Mouse (Mus musculus): ENCODE results near the gene Anks1. TPM values are rescaled to one million over a fixed set of nuclear protein-coding genes. Genes with fewer than 3 reads are reported as not detected.

Gene Anks1
- polyA plus RNA-seq, 1 experiment from 2014 or later, result 8.5 TPM

DNA sequence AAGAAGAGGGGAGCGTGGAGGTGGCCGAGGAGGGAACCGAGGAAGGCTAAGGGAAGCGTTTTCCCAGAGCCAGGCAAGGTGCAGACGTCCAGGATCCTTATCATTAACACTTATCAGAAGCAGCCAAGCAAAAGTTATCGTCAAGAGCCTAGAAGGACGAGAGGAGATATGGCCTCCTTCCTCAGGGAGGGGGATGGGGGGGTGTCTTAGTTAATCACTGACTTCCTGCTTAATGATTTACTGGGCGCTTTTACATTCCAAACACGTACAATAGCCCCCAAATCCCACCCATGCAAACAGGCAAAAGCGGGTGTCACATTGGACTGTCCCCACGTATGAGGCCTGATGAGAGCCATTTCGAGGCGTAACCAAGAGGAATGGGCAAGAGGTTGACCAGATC, 173.8 kb downstream of the Anks1 start:
- Histone ChIP-seq H3K9me3 (replicated peaks) (no peaks in the 10 kb centered on the region), H3K4me1 (replicated peaks) (peaks cover 24% of the 10 kb centered on the region), H3K36me3 (no peaks in the 10 kb centered on the region), H3K9ac (no peak overlapping the region), H3K27me3 (peaks cover 6% of the 10 kb centered on the region; the same call in 1 of the 2 replicates), H3K27ac (no peak overlapping the region), H3K4me2 (no peak overlapping the region), H3K4me3 (no peak overlapping the region)
- WGBS, result 43% methylated on average over 13 of the region's 13 CpGs
- ATAC-seq (replicated peaks; ENCODE audit: insufficient number of reproducible peaks, insufficient read depth, low FRiP score, low read depth), result no peak

GRCm38 (mm10) chr17:28084395-28084905, 175.3 kb downstream of the Anks1 start:
- Histone ChIP-seq H3K36me3 (no peaks in the 10 kb centered on the region), H3K27ac (no peak overlapping the region), H3K9ac (no peak overlapping the region), H3K27me3 (peaks cover 6% of the 10 kb centered on the region; the same call in 1 of the 2 replicates), H3K4me2 (no peak overlapping the region), H3K9me3 (replicated peaks) (no peaks in the 10 kb centered on the region), H3K4me1 (replicated peaks) (peaks cover 25% of the 10 kb centered on the region), H3K4me3 (no peak overlapping the region)
- no peak for ATAC-seq (replicated peaks; ENCODE audit: insufficient number of reproducible peaks, insufficient read depth, low FRiP score, low read depth)
- 32% methylated on average over 22 of the region's 22 CpGs for WGBS

DNA sequence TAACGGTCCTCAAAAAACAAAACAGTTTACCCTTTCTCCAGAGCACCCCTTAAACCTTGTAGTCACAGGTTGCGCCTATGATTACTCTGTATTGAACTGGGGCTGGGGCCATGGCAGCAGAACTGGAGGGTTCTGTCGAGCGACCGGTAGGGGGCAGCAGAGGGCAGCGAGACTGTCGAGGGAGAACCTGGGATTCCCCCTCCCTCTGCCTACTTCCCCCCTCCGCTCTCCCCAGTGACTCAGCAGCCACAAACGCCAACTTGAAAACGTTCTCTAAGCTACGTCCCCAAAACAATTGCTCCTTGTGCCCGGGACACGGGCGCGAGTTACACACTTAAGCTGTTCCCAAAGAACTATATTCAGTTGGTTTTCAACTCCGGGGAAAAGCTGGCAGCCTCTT, 175.9 kb downstream of the Anks1 start:
- Histone ChIP-seq H3K9me3 (replicated peaks) (no peaks in the 10 kb centered on the region), H3K4me3 (peak overlapping the region; percentile 15; the same call in 1 of the 2 replicates), H3K4me1 (replicated peaks) (peaks cover 21% of the 10 kb centered on the region), H3K27me3 (peaks cover 6% of the 10 kb centered on the region; the same call in 1 of the 2 replicates), H3K36me3 (no peaks in the 10 kb centered on the region), H3K4me2 (peak overlapping the region; percentile 47), H3K27ac (no peak overlapping the region), H3K9ac (no peak overlapping the region)
- under 1% methylated on average over 16 of the region's 16 CpGs for WGBS
- ATAC-seq (replicated peaks; ENCODE audit: insufficient number of reproducible peaks, insufficient read depth, low FRiP score, low read depth), result peak; percentile 65; the same call in 1 of the 2 replicates

GRCm38 (mm10) chr17:28087430-28087829, 178.3 kb downstream of the Anks1 start:
- Histone ChIP-seq H3K4me2 (no peak overlapping the region), H3K9me3 (replicated peaks) (no peaks in the 10 kb centered on the region), H3K9ac (no peak overlapping the region), H3K4me3 (no peak overlapping the region), H3K27ac (peak overlapping the region; percentile 35; the same call in 1 of the 2 replicates), H3K27me3 (0 out of 2 replicates have a peak, but pooled peaks cover 3% of the 10 kb centered on the region), H3K4me1 (replicated peaks) (peaks cover 14% of the 10 kb centered on the region), H3K36me3 (no peaks in the 10 kb centered on the region)
- 13% methylated on average over 5 of the region's 5 CpGs for WGBS
- no peak; the same call in 1 of the 2 replicates for ATAC-seq (replicated peaks; ENCODE audit: insufficient number of reproducible peaks, insufficient read depth, low FRiP score, low read depth)

- Histone ChIP-seq H3K36me3 (no peaks in the 10 kb centered on the region), H3K27ac (no peak overlapping the region)
- WGBS, result 89% methylated on average over 6 of the region's 6 CpGs
Measured at GRCm38 (mm10) chr17:28088718-28089117, 179.6 kb downstream of the Anks1 start.

DNA sequence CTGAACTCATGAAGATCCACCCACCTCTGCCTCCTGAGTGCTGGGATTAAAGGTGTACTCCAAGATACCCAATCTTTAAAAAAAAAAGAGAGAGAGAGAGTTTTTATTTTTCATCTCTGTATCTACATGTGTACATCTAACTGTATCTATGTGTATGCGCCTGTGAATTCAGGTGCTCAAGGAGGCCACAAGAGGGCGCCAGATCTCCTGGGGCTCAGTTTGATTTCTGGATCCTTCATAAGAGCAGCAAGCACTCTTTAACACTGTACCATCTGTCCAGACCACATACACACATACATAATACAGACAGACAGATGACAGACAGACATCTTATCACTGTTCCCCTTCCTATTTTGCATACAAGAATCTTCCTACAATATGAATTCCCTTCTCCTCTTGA, 183.2 kb downstream of the Anks1 start:
- Histone ChIP-seq H3K9ac (no peak overlapping the region), H3K27me3 (no peaks in the 10 kb centered on the region), H3K9me3 (replicated peaks) (peaks cover 3% of the 10 kb centered on the region; the same call in 1 of the 2 replicates), H3K4me2 (no peak overlapping the region), H3K4me1 (replicated peaks) (peaks cover 8% of the 10 kb centered on the region), H3K36me3 (no peaks in the 10 kb centered on the region), H3K4me3 (no peak overlapping the region), H3K27ac (no peak overlapping the region)
- WGBS, result 88% methylated on average over 2 of the region's 2 CpGs
- no peak for ATAC-seq (replicated peaks; ENCODE audit: insufficient number of reproducible peaks, insufficient read depth, low FRiP score, low read depth)

More at GRCm38 (mm10) chr17:28088718-28089117, 179.6 kb downstream of the Anks1 start:
- Histone ChIP-seq H3K9me3 (replicated peaks) (no peaks in the 10 kb centered on the region), H3K4me1 (replicated peaks) (peaks cover 14% of the 10 kb centered on the region), H3K9ac (no peak overlapping the region), H3K4me2 (no peak overlapping the region), H3K27me3 (no peaks in the 10 kb centered on the region), H3K4me3 (no peak overlapping the region)
- no peak for ATAC-seq (replicated peaks; ENCODE audit: insufficient number of reproducible peaks, insufficient read depth, low FRiP score, low read depth)

DNA sequence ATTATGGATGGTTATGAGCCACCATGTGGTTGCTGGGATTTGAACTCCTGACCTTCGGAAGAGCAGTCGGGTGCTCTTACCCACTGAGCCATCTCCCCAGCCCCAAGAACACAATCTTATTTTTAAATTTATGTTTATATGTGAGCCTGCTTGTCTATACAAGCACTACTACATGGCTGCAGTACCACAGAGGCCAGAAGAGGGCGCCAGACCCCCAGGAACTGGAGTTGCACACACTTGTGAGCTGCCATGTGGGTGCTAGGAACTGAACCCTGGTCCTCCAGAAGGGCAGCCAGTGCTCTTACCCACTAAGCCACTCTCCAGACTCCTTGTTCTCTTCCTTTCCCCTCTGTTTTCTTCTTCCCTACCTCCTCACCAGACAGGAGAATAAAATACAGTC, 184.7 kb downstream of the Anks1 start:
- H3K4me3 ChIP-seq, result no peak overlapping the region
- no peak overlapping the region for H3K9ac ChIP-seq

GRCm38 (mm10) chr17:28096418-28096817, 187.3 kb downstream of the Anks1 start:
- ATAC-seq (replicated peaks; ENCODE audit: insufficient number of reproducible peaks, insufficient read depth, low FRiP score, low read depth), result no peak
- Histone ChIP-seq H3K9me3 (replicated peaks) (peaks cover 3% of the 10 kb centered on the region; the same call in 1 of the 2 replicates), H3K36me3 (no peaks in the 10 kb centered on the region), H3K27ac (no peak overlapping the region), H3K4me2 (no peak overlapping the region), H3K4me1 (replicated peaks) (no peaks in the 10 kb centered on the region), H3K9ac (no peak overlapping the region), H3K4me3 (no peak overlapping the region), H3K27me3 (no peaks in the 10 kb centered on the region)
- 75% methylated on average over 10 of the region's 10 CpGs for WGBS

More for the DNA sequence above, 184.7 kb downstream of the Anks1 start:
- Histone ChIP-seq H3K4me1 (replicated peaks) (no peaks in the 10 kb centered on the region), H3K27me3 (no peaks in the 10 kb centered on the region), H3K36me3 (no peaks in the 10 kb centered on the region), H3K27ac (no peak overlapping the region), H3K4me2 (no peak overlapping the region), H3K9me3 (replicated peaks) (peaks cover 3% of the 10 kb centered on the region; the same call in 1 of the 2 replicates)
- no peak for ATAC-seq (replicated peaks; ENCODE audit: insufficient number of reproducible peaks, insufficient read depth, low FRiP score, low read depth)
- WGBS, result 74% methylated on average over 3 of the region's 3 CpGs

GRCm38 (mm10) chr17:28097308-28097707, 188.2 kb downstream of the Anks1 start:
- no peaks in the 10 kb centered on the region for H3K27me3 ChIP-seq
- WGBS, result 85% methylated on average over 13 of the region's 13 CpGs
- H3K9ac ChIP-seq, result no peak overlapping the region
- no peaks in the 10 kb centered on the region for H3K4me1 ChIP-seq (replicated peaks)
- no peak for ATAC-seq (replicated peaks; ENCODE audit: insufficient number of reproducible peaks, insufficient read depth, low FRiP score, low read depth)
- peaks cover 3% of the 10 kb centered on the region; the same call in 1 of the 2 replicates for H3K9me3 ChIP-seq (replicated peaks)
- H3K36me3 ChIP-seq, result no peaks in the 10 kb centered on the region
- H3K27ac ChIP-seq, result no peak overlapping the region
- no peak overlapping the region for H3K4me3 ChIP-seq
- H3K4me2 ChIP-seq, result no peak overlapping the region

DNA sequence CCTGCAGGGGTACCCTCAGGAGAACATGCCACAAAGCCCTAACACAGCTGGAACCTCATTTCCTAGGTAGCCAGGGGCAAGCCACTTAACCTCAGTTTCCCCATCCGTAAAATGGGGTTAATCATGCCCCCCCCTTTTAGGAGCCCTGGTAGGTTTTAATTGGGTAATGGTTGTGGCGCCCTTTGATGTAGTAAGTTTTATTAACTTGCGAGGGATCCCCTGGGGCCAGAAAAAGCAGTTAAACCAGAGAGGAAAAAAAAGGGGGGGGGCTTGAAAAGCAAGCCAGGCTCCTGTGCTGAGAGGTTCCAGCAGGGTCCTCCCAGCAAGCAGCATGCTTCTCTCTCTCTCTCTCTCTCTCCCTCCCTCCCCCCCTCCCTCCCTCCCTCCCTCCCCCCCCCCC, 190.0 kb downstream of the Anks1 start:
- 54% methylated on average over 3 of the region's 3 CpGs for WGBS
- no peak overlapping the region for H3K27ac ChIP-seq

DNA sequence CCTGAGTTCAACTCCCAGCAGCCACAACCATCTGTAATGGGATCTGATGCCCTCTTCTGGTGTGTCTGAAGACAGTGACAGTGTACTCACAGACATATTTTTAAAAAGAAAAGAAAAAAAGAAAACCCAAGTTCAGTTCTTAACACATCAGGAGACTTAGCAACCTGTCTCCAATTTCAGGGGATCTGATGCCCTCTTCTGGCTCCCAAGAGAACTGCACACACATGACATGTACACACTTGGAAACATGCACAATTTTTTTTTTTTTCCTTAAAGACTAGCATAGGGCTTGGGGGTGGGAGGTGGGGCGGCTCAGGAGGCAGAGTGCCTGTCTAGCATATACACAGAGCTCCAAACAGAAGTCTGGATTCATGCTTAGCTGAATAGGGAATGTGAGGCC, 191.6 kb downstream of the Anks1 start:
- Histone ChIP-seq H3K9me3 (replicated peaks) (no peaks in the 10 kb centered on the region), H3K27ac (no peak overlapping the region), H3K4me1 (replicated peaks) (no peaks in the 10 kb centered on the region), H3K4me3 (no peak overlapping the region), H3K27me3 (no peaks in the 10 kb centered on the region), H3K4me2 (no peak overlapping the region), H3K36me3 (no peaks in the 10 kb centered on the region), H3K9ac (no peak overlapping the region)
- ATAC-seq (replicated peaks; ENCODE audit: insufficient number of reproducible peaks, insufficient read depth, low FRiP score, low read depth), result no peak
- WGBS, result 68% methylated on average over 1 of the region's 1 CpGs

More for the DNA sequence above, 190.0 kb downstream of the Anks1 start:
- Histone ChIP-seq H3K4me1 (replicated peaks) (no peaks in the 10 kb centered on the region), H3K4me2 (no peak overlapping the region), H3K27me3 (no peaks in the 10 kb centered on the region), H3K9ac (no peak overlapping the region), H3K9me3 (replicated peaks) (no peaks in the 10 kb centered on the region), H3K36me3 (no peaks in the 10 kb centered on the region), H3K4me3 (no peak overlapping the region)
- no peak for ATAC-seq (replicated peaks; ENCODE audit: insufficient number of reproducible peaks, insufficient read depth, low FRiP score, low read depth)

DNA sequence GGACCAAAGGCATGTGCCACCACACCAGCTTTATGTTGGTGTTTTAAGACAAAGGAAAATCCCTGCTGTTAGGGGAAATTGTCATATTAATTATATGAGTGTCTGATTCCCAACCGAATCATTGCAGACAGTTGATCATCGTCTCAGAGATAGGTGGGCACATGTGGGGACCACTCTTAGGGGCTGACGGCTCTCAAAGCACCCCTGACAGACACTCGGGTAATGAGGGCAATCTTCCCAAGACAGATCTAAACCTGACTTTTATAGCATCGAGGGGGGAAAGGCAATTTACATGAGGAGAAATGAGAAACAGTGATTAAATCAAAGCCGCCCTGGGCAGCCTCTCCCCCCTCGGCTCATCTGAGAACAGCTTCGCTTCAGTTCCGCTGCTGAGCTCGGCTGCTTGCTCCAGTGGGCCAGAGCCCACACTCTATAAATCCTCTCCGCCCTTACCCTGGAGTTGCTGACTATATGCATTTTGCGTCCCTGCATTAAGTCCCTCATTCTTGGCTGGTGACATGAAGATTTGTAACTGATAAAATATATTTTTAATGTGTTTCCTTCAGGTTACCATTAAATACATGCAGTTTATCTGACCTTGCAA, 192.3 kb downstream of the Anks1 start:
- Histone ChIP-seq H3K27me3 (no peaks in the 10 kb centered on the region), H3K4me1 (replicated peaks) (no peaks in the 10 kb centered on the region), H3K9me3 (replicated peaks) (no peaks in the 10 kb centered on the region), H3K27ac (no peak overlapping the region), H3K4me2 (no peak overlapping the region), H3K36me3 (no peaks in the 10 kb centered on the region), H3K4me3 (no peak overlapping the region), H3K9ac (no peak overlapping the region)
- ATAC-seq (replicated peaks; ENCODE audit: insufficient number of reproducible peaks, insufficient read depth, low FRiP score, low read depth), result no peak
- 61% methylated on average over 12 of the region's 12 CpGs for WGBS
